Comparison of ENCODE assay signal across 19 mouse cellular contexts in the genomic region with DNA sequence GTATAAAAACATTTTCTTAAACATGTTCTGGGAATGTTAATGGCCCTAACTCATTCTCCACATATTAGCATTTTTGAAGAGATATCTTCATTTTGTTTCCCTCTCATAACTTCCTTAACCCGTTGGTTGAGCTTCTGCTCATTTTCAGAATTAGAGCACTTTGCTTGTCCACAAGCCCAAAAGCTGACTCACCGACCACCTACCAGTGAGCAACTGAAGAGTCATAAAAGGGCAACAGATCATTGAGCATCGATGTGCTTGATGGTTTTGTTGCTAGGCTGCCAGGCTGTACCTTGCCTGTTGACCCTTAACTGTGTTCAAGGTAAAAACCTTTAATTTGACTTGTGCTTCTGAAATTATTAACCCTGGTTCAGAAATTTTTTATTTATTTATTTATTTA.
DNase-seq lines count a peak whose midpoint lies in the region; TF ChIP-seq lines count a peak whose summit lies in the region.
"Had no signal": no experiment of that assay in that cellular context is flagged by ENCODE, and none has a peak within 500 bp of the region (broad histone marks: within the 10 kb centered on the region; RNA-seq: fewer than 3 reads in every experiment).

No protein-coding gene starts in this region.

- TF ChIP-seq CTCF in layer of hippocampus, adult 2 months (conservative IDR thresholded peaks at IDR 0.05) = no peak
- TF ChIP-seq CTCF in lung, adult 2 months (IDR thresholded peaks at IDR 0.05; ENCODE audit: insufficient read depth, low read length) = no peak

- H3K4me3 ChIP-seq in layer of hippocampus, adult 2 months = no peak overlapping the region
- H3K4me3 ChIP-seq in lung, adult 2 months (replicated peaks; ENCODE audit: extremely low read depth, low read depth, low read length) = no peak overlapping the region
- H3K4me3 ChIP-seq: forebrain, embryonic 10.5 days; forebrain, embryonic 13.5 days; hindbrain, embryonic 12.5 days; hindbrain, embryonic 15.5 days had no signal

- no peaks in the 10 kb centered on the region for H3K4me1 ChIP-seq in lung, adult 2 months (ENCODE audit: control insufficient read depth, insufficient read depth, low read length)
- H3K4me1 ChIP-seq: forebrain, embryonic 10.5 days; forebrain, embryonic 13.5 days; hindbrain, embryonic 12.5 days; hindbrain, embryonic 15.5 days had no signal

- 83% methylated on average over 3 of the region's 3 CpGs for WGBS in lung, adult 2 months

- DNase-seq in adrenal gland, adult 2 months = peak; percentile 57
- no peak for DNase-seq in adrenal gland, postnatal 10 days
- DNase-seq in layer of hippocampus, adult 2 months (ENCODE audit: low spot score in 2 of 2) = no peak
- DNase-seq in layer of hippocampus, postnatal 25 days (ENCODE audit: extremely low spot score in 1 of 2, low spot score in 1 of 2) = no peak
- DNase-seq in Muller cell, postnatal 12 days (ENCODE audit: inconsistent ontology term) = peak; percentile 40
- no peak for DNase-seq in gastrocnemius, postnatal 10 days
- DNase-seq in lung, adult 2 months = no peak
- DNase-seq: cerebellum, adult 11-12 months; cerebellum, adult 8-10 months; cerebellum, postnatal 10 days; cerebellum, postnatal 36 days; embryo, embryonic 11 days; gastrocnemius, postnatal 14 days; heart, adult 11 months; kidney, adult 2 months had no signal

- TF ChIP-seq POLR2A in lung, adult 2 months (IDR thresholded peaks at IDR 0.05; ENCODE audit: borderline replicate concordance, extremely low read depth, low read depth, low read length) = no peak

- H3K27ac ChIP-seq in layer of hippocampus, adult 2 months = 0 out of 2 replicates have a peak overlapping the region, but pooled peaks have one; percentile 4
- H3K27ac ChIP-seq: forebrain, embryonic 10.5 days; forebrain, embryonic 13.5 days; hindbrain, embryonic 12.5 days; hindbrain, embryonic 15.5 days had no signal

Comparison
In these comparisons a context has a peak if more than half of its experiments do, and no peak if none do; other contexts are left out.
1. DNase-seq: peak in adrenal gland, adult 2 months (single experiment) and Muller cell, postnatal 12 days (single experiment); none in adrenal gland, postnatal 10 days (single experiment), layer of hippocampus, adult 2 months (0 of 2), layer of hippocampus, postnatal 25 days (0 of 2), gastrocnemius, postnatal 10 days (single experiment) and lung, adult 2 months (single experiment).